Mouse (Mus musculus): ENCODE measurements around the gene Olfr1123. TPM values are rescaled to one million over a fixed set of nuclear protein-coding genes. Genes with fewer than 3 reads are reported as not detected.
"Not testable (repeated sequence)": the region's sequence is repeated elsewhere in the genome, so short reads cannot be mapped to it uniquely, and the experiment has no call there.

The Olfr1123 gene
- not detected for total RNA-seq (2018; cell fraction: chromatin; rRNA removed)
- total RNA-seq (2018; cell fraction: cytosol; rRNA removed): not detected
- not detected for total RNA-seq (2018; cell fraction: nucleus; rRNA removed)
- not detected in 3 replicates for polyA plus RNA-seq (2018)

GRCm38 (mm10) chr2:87416335-87416734 lies at the start of gene Olfr1123:
TSS of gene Olfr1123 (plus strand) at chr2:87416635.
- Histone ChIP-seq H3K4me3 (ENCODE audit: inconsistent target) (no peak within 1 kb of the TSS), H3K36me3 (ENCODE audit: inconsistent target) (no peaks in the 10 kb centered on the region), H3K79me2 (ENCODE audit: inconsistent target) (no peaks in the 10 kb centered on the region), H3K27ac (no peak within 1 kb of the TSS)
- 70% methylated on average over 1 of the region's 1 CpGs for WGBS (ENCODE audit: missing documents)

DNA sequence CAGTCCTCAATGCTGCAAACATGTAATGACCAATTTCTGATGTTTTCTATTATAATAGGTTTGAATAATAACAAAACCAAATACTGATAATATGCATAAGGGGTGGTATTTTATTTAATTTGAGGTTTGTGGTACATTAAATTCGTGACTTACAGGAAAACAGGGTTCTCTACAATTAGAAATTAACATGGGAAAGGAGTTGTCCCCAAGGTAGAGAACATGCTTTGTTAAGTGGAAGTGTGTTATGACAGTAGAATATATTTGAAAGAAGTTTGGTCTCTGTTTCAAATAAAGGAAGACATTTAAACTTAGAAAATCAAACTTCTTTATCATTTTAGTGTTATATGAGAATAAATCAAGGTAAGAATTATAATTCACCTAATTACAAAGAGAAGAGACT lies 46.8 kb upstream of the Olfr1123 start, which contains the start of gene Olfr1121:
Olfr1121 (plus strand) TSS at position 301 of the 400 bp plus-strand sequence.
- Histone ChIP-seq H3K27ac (no peak within 1 kb of the TSS), H3K36me3 (ENCODE audit: inconsistent target) (no peaks in the 10 kb centered on the region), H3K4me3 (ENCODE audit: inconsistent target) (no peak within 1 kb of the TSS), H3K79me2 (ENCODE audit: inconsistent target) (no peaks in the 10 kb centered on the region)
- WGBS (ENCODE audit: missing documents): 10% methylated on average over 1 of the region's 1 CpGs

- Histone ChIP-seq H3K36me3 (ENCODE audit: inconsistent target) (no peaks in the 10 kb centered on the region), H3K4me3 (ENCODE audit: inconsistent target) (no peak overlapping the region), H3K79me2 (ENCODE audit: inconsistent target) (no peaks in the 10 kb centered on the region), H3K27ac (no peak overlapping the region)
- 82% methylated on average over 4 of the region's 4 CpGs for WGBS (ENCODE audit: missing documents)
Observed at GRCm38 (mm10) chr2:87371726-87372125, 44.7 kb upstream of the Olfr1123 start.

GRCm38 (mm10) chr2:87383935-87384334 lies 32.5 kb upstream of the Olfr1123 start:
- Histone ChIP-seq H3K4me3 (ENCODE audit: inconsistent target) (no peak overlapping the region), H3K79me2 (ENCODE audit: inconsistent target) (no peaks in the 10 kb centered on the region), H3K27ac (no peak overlapping the region), H3K36me3 (ENCODE audit: inconsistent target) (no peaks in the 10 kb centered on the region)
- 64% methylated on average over 2 of the region's 2 CpGs for WGBS (ENCODE audit: missing documents)

DNA sequence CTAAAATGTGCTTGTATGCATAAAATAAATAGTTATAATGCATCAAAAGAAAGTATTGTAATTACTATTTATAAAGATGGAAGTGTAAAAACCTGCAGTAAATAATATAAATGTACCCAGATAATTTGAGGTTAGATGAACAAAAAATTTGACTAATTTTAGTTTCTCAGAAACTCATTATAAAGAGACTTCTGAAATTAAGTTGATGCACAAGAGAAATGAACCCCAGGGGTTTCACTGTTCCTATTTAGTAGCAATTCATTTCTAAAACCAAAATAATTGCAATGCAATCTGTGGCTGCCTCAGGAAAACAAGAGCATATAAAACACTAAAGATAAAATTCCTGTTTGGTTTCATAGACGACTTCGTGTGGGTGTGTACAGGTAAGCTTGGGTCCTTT lies 30.9 kb upstream of the Olfr1123 start, which contains the start of gene Olfr1122:
Olfr1122 (plus strand) TSS at position 301 of the 400 bp plus-strand sequence.
- Histone ChIP-seq H3K36me3 (ENCODE audit: inconsistent target) (no peaks in the 10 kb centered on the region), H3K27ac (no peak within 1 kb of the TSS), H3K4me3 (ENCODE audit: inconsistent target) (no peak within 1 kb of the TSS), H3K79me2 (ENCODE audit: inconsistent target) (no peaks in the 10 kb centered on the region)
- 92% methylated on average over 2 of the region's 2 CpGs for WGBS (ENCODE audit: missing documents)

DNA sequence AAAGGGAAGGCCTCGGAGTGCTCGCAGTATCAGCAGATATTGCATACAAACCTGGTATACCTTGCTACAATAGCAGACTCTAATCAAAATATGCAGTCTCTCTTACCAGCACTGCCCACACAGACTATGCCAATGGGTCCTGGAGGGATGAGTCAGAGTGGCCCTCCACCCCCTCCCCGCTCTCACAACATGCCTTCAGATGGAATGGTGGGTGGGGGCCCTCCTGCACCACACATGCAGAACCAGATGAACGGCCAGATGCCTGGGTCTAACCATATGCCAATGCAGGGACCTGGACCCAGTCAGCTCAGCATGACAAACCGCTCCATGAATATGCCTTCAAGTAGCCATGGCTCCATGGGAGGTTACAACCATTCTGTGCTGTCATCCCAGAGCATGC lies 22.8 kb upstream of the Olfr1123 start:
- WGBS (ENCODE audit: missing documents): 90% methylated on average over 3 of the region's 5 CpGs
- H3K79me2 ChIP-seq (ENCODE audit: inconsistent target); H3K27ac ChIP-seq; H3K36me3 ChIP-seq (ENCODE audit: inconsistent target); H3K4me3 ChIP-seq (ENCODE audit: inconsistent target): not testable (repeated sequence)

- H3K79me2 ChIP-seq (ENCODE audit: inconsistent target); H3K27ac ChIP-seq; H3K36me3 ChIP-seq (ENCODE audit: inconsistent target); H3K4me3 ChIP-seq (ENCODE audit: inconsistent target): not testable (repeated sequence)
- 84% methylated on average over 7 of the region's 7 CpGs for WGBS (ENCODE audit: missing documents)
Observed at GRCm38 (mm10) chr2:87394686-87395085, 21.7 kb upstream of the Olfr1123 start.

DNA sequence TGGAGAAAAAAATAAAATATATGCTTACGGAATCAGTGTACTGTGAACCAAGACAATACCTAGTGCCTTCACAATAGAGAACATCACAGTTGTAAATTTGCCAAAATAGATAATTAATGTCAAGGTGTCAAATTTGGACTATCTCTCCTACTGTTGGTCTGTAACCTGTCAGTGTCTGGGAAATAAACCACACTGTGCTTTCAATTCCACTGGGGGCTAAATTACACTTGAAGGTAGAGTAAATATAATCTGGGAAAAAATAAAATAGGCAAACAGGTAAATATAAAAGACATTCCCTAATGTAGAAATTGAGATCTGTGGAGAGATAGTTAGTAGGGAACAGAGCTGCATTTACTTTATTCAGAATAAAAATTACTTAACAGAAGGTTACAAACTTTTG lies 13.5 kb downstream of the Olfr1123 start, which contains the start of gene Olfr1124:
Olfr1124 (plus strand) TSS at position 301 of the 400 bp plus-strand sequence.
- no peak within 1 kb of the TSS for H3K27ac ChIP-seq
- no peaks in the 10 kb centered on the region for H3K36me3 ChIP-seq (ENCODE audit: inconsistent target)
- H3K4me3 ChIP-seq (ENCODE audit: inconsistent target): no peak within 1 kb of the TSS
- H3K79me2 ChIP-seq (ENCODE audit: inconsistent target): no peaks in the 10 kb centered on the region
- WGBS (ENCODE audit: missing documents): 85% methylated on average over 1 of the region's 1 CpGs

GRCm38 (mm10) chr2:87437731-87438130 lies 21.3 kb downstream of the Olfr1123 start:
- H3K36me3 ChIP-seq (ENCODE audit: inconsistent target): no peaks in the 10 kb centered on the region
- no peaks in the 10 kb centered on the region for H3K79me2 ChIP-seq (ENCODE audit: inconsistent target)
- no peak overlapping the region for H3K27ac ChIP-seq
- 90% methylated on average over 16 of the region's 16 CpGs for WGBS (ENCODE audit: missing documents)
- H3K4me3 ChIP-seq (ENCODE audit: inconsistent target): no peak overlapping the region

- Histone ChIP-seq H3K79me2 (ENCODE audit: inconsistent target) (no peaks in the 10 kb centered on the region), H3K4me3 (ENCODE audit: inconsistent target) (no peak within 1 kb of the TSS), H3K36me3 (ENCODE audit: inconsistent target) (no peaks in the 10 kb centered on the region), H3K27ac (no peak within 1 kb of the TSS)
Observed at GRCm38 (mm10) chr2:87453662-87454061, 37.2 kb downstream of the Olfr1123 start, which contains the start of gene Olfr1126. TSS of gene Olfr1126 (plus strand) at chr2:87453962.

- 83% methylated on average over 4 of the region's 4 CpGs for WGBS (ENCODE audit: missing documents)
- no peak overlapping the region for H3K4me3 ChIP-seq (ENCODE audit: inconsistent target)
- no peak overlapping the region for H3K27ac ChIP-seq
- H3K79me2 ChIP-seq (ENCODE audit: inconsistent target): no peaks in the 10 kb centered on the region
- no peaks in the 10 kb centered on the region for H3K36me3 ChIP-seq (ENCODE audit: inconsistent target)
Observed at GRCm38 (mm10) chr2:87461769-87462168, 45.3 kb downstream of the Olfr1123 start.

Other genes starting within 250 kb of the Olfr1123 start
- gene Olfr1112, start 228.8 kb upstream of the Olfr1123 start, polyA plus RNA-seq (2018): not detected in 3 replicates
- gene Olfr1113, start 207.7 kb upstream of the Olfr1123 start, polyA plus RNA-seq (2018): not detected in 3 replicates
- not detected in 3 replicates for gene Olfr1115, start 168.6 kb upstream of the Olfr1123 start, polyA plus RNA-seq (2018)
- gene Olfr1116, start 149.1 kb upstream of the Olfr1123 start, polyA plus RNA-seq (2018): not detected in 3 replicates
- not detected in 3 replicates for gene Olfr1118, start 109.1 kb upstream of the Olfr1123 start, polyA plus RNA-seq (2018)
- gene Olfr1120, start 61.8 kb upstream of the Olfr1123 start, polyA plus RNA-seq (2018): not detected in 3 replicates
- not detected in 3 replicates for gene Olfr1121, start 46.7 kb upstream of the Olfr1123 start, polyA plus RNA-seq (2018)
- not detected in 3 replicates for gene Olfr1122, start 30.8 kb upstream of the Olfr1123 start, polyA plus RNA-seq (2018)
- gene Olfr1124, start 13.6 kb downstream of the Olfr1123 start, polyA plus RNA-seq (2018): not detected in 3 replicates
- not detected in 3 replicates for gene Olfr1126, start 37.3 kb downstream of the Olfr1123 start, polyA plus RNA-seq (2018)
- gene Pramel7, start 80.5 kb downstream of the Olfr1123 start, polyA plus RNA-seq (2018): not detected in 3 replicates
- not detected in 3 replicates for gene Pramel6, start 89.9 kb downstream of the Olfr1123 start, polyA plus RNA-seq (2018)
- not detected in 3 replicates for gene Olfr153, start 115.2 kb downstream of the Olfr1123 start, polyA plus RNA-seq (2018)
- gene Olfr1128, start 128.9 kb downstream of the Olfr1123 start, polyA plus RNA-seq (2018): not detected in 3 replicates
- not detected in 3 replicates for gene Olfr1129, start 157.3 kb downstream of the Olfr1123 start, polyA plus RNA-seq (2018)
- gene Olfr1130, start 189.6 kb downstream of the Olfr1123 start, polyA plus RNA-seq (2018): not detected in 3 replicates
- not detected in 3 replicates for gene Olfr1131, start 210.5 kb downstream of the Olfr1123 start, polyA plus RNA-seq (2018)
- gene Olfr1132, start 220.9 kb downstream of the Olfr1123 start, polyA plus RNA-seq (2018): not detected in 3 replicates
- not detected in 3 replicates for gene Olfr1133, start 230.7 kb downstream of the Olfr1123 start, polyA plus RNA-seq (2018)
- not detected in 3 replicates for gene Olfr1134, start 241.8 kb downstream of the Olfr1123 start, polyA plus RNA-seq (2018)

Data from macrophage (primary cell).